In genomic region chr11:4637534-4638234, GRCm38 (mm10) we compare ENCODE assay signal across 8 mouse cellular contexts. TPM values are rescaled to one million over a fixed set of nuclear protein-coding genes. Genes with fewer than 3 reads are reported as not detected.
A peak's percentile ranks its signal among the peaks of the same experiment; 100 is the strongest.
DNase-seq lines count a peak whose midpoint lies in the region; ATAC-seq lines count a peak whose summit lies in the region.

Ascc2 (plus strand) TSS chr11:4637747.

- peak within 1 kb of the TSS; percentile 53 for H3K9ac ChIP-seq in hindbrain, embryonic 15.5 days

- H3K4me3 ChIP-seq in hindbrain, embryonic 15.5 days: peak within 1 kb of the TSS; percentile 60

- peaks cover 6% of the 10 kb centered on the region; the same call in 1 of the 2 replicates for H3K36me3 ChIP-seq in hindbrain, embryonic 15.5 days

- peak within 1 kb of the TSS; percentile 57 for H3K27ac ChIP-seq in hindbrain, embryonic 15.5 days (replicated peaks)

- H3K27me3 ChIP-seq in hindbrain, embryonic 15.5 days: no peaks in the 10 kb centered on the region

- WGBS in hindbrain, embryonic 15.5 days: 0% methylated on average over 34 of the region's 35 CpGs

- H3K9me3 ChIP-seq in hindbrain, embryonic 15.5 days: no peaks in the 10 kb centered on the region

- peak; percentile 96 for DNase-seq in R1 (ENCODE audit: low read depth, low spot score)
- peak; percentile 82 to 92 for DNase-seq in cerebellum, postnatal 25 days
- peak; percentile 86 to 87 for DNase-seq in frontal cortex, postnatal 36 days (ENCODE audit: low spot score in 2 of 2)
- peak; percentile 77 for DNase-seq in left cerebral cortex, adult 11 months (ENCODE audit: low spot score)
- peak; percentile 96 to 98 for DNase-seq in lung, postnatal 4 days
- DNase-seq in retina, postnatal 7 days (ENCODE audit: low read depth, low spot score): peak; percentile 65
- peak; percentile 94 for DNase-seq in urinary bladder, adult 2 months (ENCODE audit: low spot score)

- H3K4me2 ChIP-seq in hindbrain, embryonic 15.5 days: peak within 1 kb of the TSS; percentile 76

- H3K4me1 ChIP-seq in hindbrain, embryonic 15.5 days (replicated peaks): peaks cover 18% of the 10 kb centered on the region

- peak; percentile 94 for ATAC-seq in hindbrain, embryonic 15.5 days (ENCODE audit: low FRiP score, low read depth)

RNA-seq across cellular contexts. Expression of gene Ascc2, which starts in this region (rescaled TPM):
- 21.1 and 21.4 TPM in 2 replicates for polyA plus RNA-seq in hindbrain, embryonic 15.5 days (2015; fragmentation: Nextera tagmentation; extraction: Ambion mirVana)
- polyA plus RNA-seq in urinary bladder, adult 2 months (2012; rRNA removed): 35.0 and 39.9 TPM in 2 replicates

Comparison
In these comparisons a context has a peak if more than half of its experiments do, and no peak if none do; other contexts are left out.
1. Peak in every context shown above with its lines: DNase-seq, ATAC-seq, H3K4me3 ChIP-seq and H3K27ac ChIP-seq.